Mouse (Mus musculus) thymus, postnatal 36 days (tissue): ENCODE measurements at regions not wholly inside any gene's neighbourhood (a gene's known extent, or its start where the extent isn't known, plus 50 kb on each side); places are given as distances from the start of the nearest gene placed in this dataset.

Experiments
- DNase-seq, 2 experiments: peaks; one replicate each; pipeline ENCODE4 v3.0.0; 2022; ENCODE audit warnings: mixed read lengths in 2 of 2

- DNase-seq, result no peak
Measured at GRCm38 (mm10) chr2:166228356-166228755, 72.9 kb upstream of the Sulf2 start.

GRCm38 (mm10) chr2:166227496-166227895 lies 72.0 kb upstream of the Sulf2 start:
- no peak for DNase-seq

GRCm38 (mm10) chr2:166226929-166227328 lies 71.5 kb upstream of the Sulf2 start:
- DNase-seq, result no peak

GRCm38 (mm10) chr2:166226331-166226730 lies 70.9 kb upstream of the Sulf2 start:
- no peak for DNase-seq

- no peak for DNase-seq
Measured at GRCm38 (mm10) chr2:166225354-166225753, 69.9 kb upstream of the Sulf2 start.

- no peak for DNase-seq
Measured at GRCm38 (mm10) chr2:166218783-166219182, 63.3 kb upstream of the Sulf2 start.

- no peak for DNase-seq
Measured at GRCm38 (mm10) chr2:166216512-166216865, 61.0 kb upstream of the Sulf2 start.

- DNase-seq, result no peak
Measured at GRCm38 (mm10) chr2:166215610-166216511, 60.4 kb upstream of the Sulf2 start.

- DNase-seq, result no peak
Measured at GRCm38 (mm10) chr2:166215191-166215590, 59.7 kb upstream of the Sulf2 start.

- DNase-seq, result no peak
Measured at GRCm38 (mm10) chr2:166207145-166207508, 51.7 kb upstream of the Sulf2 start.

GRCm38 (mm10) chr2:166206396-166207144 lies 51.1 kb upstream of the Sulf2 start:
- DNase-seq, result no peak
